Mouse (Mus musculus): ENCODE measurements around the gene Sertad2. TPM values are rescaled to one million over a fixed set of nuclear protein-coding genes. Genes with fewer than 3 reads are reported as not detected.

The Sertad2 gene
- total and polyA plus RNA-seq, 3 experiments, result 5.9 to 13.1 (median 6.0) TPM

DNA sequence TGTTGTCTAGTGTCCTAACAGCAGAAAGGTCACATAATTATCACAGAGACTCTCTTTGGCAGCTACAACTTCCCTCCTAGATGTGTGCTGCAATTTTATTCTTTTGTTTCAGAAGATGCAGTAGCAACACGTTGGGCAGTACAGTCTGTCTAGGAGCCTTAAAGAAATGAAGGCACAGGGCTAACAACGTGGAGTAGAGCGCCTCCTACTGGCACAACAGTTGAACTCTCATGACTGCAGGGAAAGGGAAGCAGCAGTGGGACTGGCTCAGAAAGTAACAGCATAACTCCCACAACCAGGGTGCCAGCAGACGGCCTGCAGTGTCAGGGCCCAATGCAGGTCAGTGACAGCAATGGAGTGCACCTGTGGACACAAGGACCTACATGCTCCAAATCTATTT is 147.9 kb downstream of the Sertad2 start:
- Histone ChIP-seq H3K9me3 (replicated peaks; ENCODE audit: low read length) (no peaks in the 10 kb centered on the region), H3K4me1 (ENCODE audit: control insufficient read depth in 1 of 2, insufficient read depth in 2 of 2) (peaks cover 9 to 30% of the 10 kb centered on the region in 2 experiments), H3K4me2 (ENCODE audit: insufficient read depth, low read depth, poor library complexity, severe bottlenecking) (no peak overlapping the region), H3K36me3 (replicated peaks in 1 of 2; ENCODE audit: control insufficient read depth in 1 of 2, insufficient read depth in 1 of 2, low read length in 1 of 2) (peaks cover 28 to 62% of the 10 kb centered on the region in 2 experiments), H3K27ac (ENCODE audit: insufficient read depth, low read depth) (no peak overlapping the region), H3K9ac (ENCODE audit: insufficient read depth, low read depth) (no peak overlapping the region), H3K79me2 (replicated peaks; ENCODE audit: control insufficient read depth, extremely low read depth, insufficient read depth, poor library complexity, severe bottlenecking) (no peaks in the 10 kb centered on the region), H3K4me3 (replicated peaks in 1 of 3; ENCODE audit: low read depth in 2 of 3, low read length in 2 of 3, poor library complexity in 1 of 3) (no peak overlapping the region), H3K27me3 (replicated peaks) (no peaks in the 10 kb centered on the region)
- peak; percentile 91 for TF ChIP-seq SMC3 (IDR thresholded peaks at IDR 0.05; ENCODE audit: low read depth, low read length)
- TF ChIP-seq NRF1 (IDR thresholded peaks at IDR 0.05; ENCODE audit: low read depth, low read length), result no peak
- TF ChIP-seq MYC (IDR thresholded peaks at IDR 0.05; ENCODE audit: low read depth, low read length), result peak; percentile 81; the same call in 1 of the 2 replicates
- peak; percentile 95 to 99 for TF ChIP-seq CTCF (conservative IDR thresholded peaks at IDR 0.05 in 1 of 2, IDR thresholded peaks at IDR 0.05 in 1 of 2; ENCODE audit: low read depth in 2 of 2, low read length in 2 of 2)
- peak; percentile 64 for TF ChIP-seq ZC3H11A (IDR thresholded peaks at IDR 0.05; ENCODE audit: low read depth, low read length)
- peak; percentile 96 for TF ChIP-seq RAD21 (IDR thresholded peaks at IDR 0.05; ENCODE audit: low read depth, low read length)
- TF ChIP-seq ELF1 (IDR thresholded peaks at IDR 0.05; ENCODE audit: low read depth, low read length), result peak; percentile 19; the same call in 1 of the 2 replicates
- TF ChIP-seq JUND (conservative IDR thresholded peaks at IDR 0.05; ENCODE audit: low read depth, low read length), result no peak
- TF ChIP-seq UBTF (IDR thresholded peaks at IDR 0.05; ENCODE audit: low read depth, low read length), result no peak
- TF ChIP-seq POLR2AphosphoS2 (IDR thresholded peaks at IDR 0.05; ENCODE audit: low read depth, low read length), result no peak
- TF ChIP-seq IRF4 (IDR thresholded peaks at IDR 0.05; ENCODE audit: low read depth, low read length), result peak; percentile 53; the same call in 1 of the 2 replicates
- peak; percentile 90 for DNase-seq (ENCODE audit: extremely low read depth)
- in situ Hi-C loops (cut with MboI; ENCODE audit: low pct_ligation_motif_present, low pct_unique_long_range_greater_than_20kb, low sequenced_read_pairs), result no loop called here
- dilution Hi-C loops (cut with MboI; ENCODE audit: extremely low pct_ligation_motif_present, extremely low pct_unique_long_range_greater_than_20kb, low sequenced_read_pairs), result no loop called here

Other genes with a start within 250 kb of the Sertad2 start
- gene Slc1a4, start 210.5 kb upstream of the Sertad2 start, total RNA-seq (2012; rRNA removed), result 27.9 and 52.7 TPM in 2 replicates
- gene Slc1a4, start 210.5 kb upstream of the Sertad2 start, total RNA-seq (2014; rRNA removed), result 31.7 and 37.8 TPM in 2 replicates
- gene Slc1a4, start 210.5 kb upstream of the Sertad2 start, polyA plus RNA-seq (2012; ENCODE audit: insufficient read length, low read depth), result 27.4 and 29.3 TPM in 2 replicates
- 53.0 and 53.9 TPM in 2 replicates for gene Aftph, start 198.3 kb downstream of the Sertad2 start, total RNA-seq (2012; rRNA removed)
- gene Aftph, start 198.3 kb downstream of the Sertad2 start, total RNA-seq (2014; rRNA removed), result 76.1 and 80.0 TPM in 2 replicates
- 53.7 and 57.9 TPM in 2 replicates for gene Aftph, start 198.3 kb downstream of the Sertad2 start, polyA plus RNA-seq (2012; ENCODE audit: insufficient read length, low read depth)